Mouse (Mus musculus) limb, embryonic 10.5 days (tissue): ENCODE data around the gene Ccdc69. TPM values are rescaled to one million over a fixed set of nuclear protein-coding genes. Genes with fewer than 3 reads are reported as not detected.

Experiments
- DNase-seq: peaks from one replicate; pipeline ENCODE4 v3.0.0-alpha.2; 2017; ENCODE audit warnings: low spot score
- H3K27ac ChIP-seq: fragments of 300-500 bp; sonication (generic); 2 replicates; pipeline ENCODE4 v1.5.1; 2016; ENCODE audit warnings: mild to moderate bottlenecking
- H3K27me3 ChIP-seq: fragments of 300-500 bp; sonication (generic); 2 replicates; pipeline ENCODE4 v1.6.1; 2016; ENCODE audit warnings: low read depth, mild to moderate bottlenecking; ENCODE audit not compliant: poor library complexity, severe bottlenecking
- H3K36me3 ChIP-seq: fragments of 300-500 bp; sonication (generic); 2 replicates; pipeline ENCODE4 v1.6.1; 2016; ENCODE audit warnings: mild to moderate bottlenecking, moderate library complexity
- H3K4me1 ChIP-seq: fragments of 300-500 bp; sonication (generic); 2 replicates; pipeline ENCODE4 v1.6.1; 2016
- H3K4me3 ChIP-seq: fragments of 300-500 bp; sonication (generic); 2 replicates; pipeline ENCODE4 v1.5.1; 2016; ENCODE audit warnings: mild to moderate bottlenecking, moderate library complexity
- H3K9me3 ChIP-seq: fragments of 300-500 bp; sonication (generic); replicated peaks from 2 replicates; pipeline ENCODE4 v1.6.1; 2016; ENCODE audit warnings: mild to moderate bottlenecking
- WGBS: fragments of 180-500 bp; shearing (Covaris S2); methylation state at CpG from one replicate; pipeline ENCODE4 v1.1.7; 2016; 5-methylcytosine and 5-hydroxymethylcytosine counted together
- polyA plus RNA-seq: library from polyadenylated mRNA; unstranded; fragments of >200 nt; fragmentation: Nextera tagmentation; extraction: Ambion mirVana; gene quantifications from 2 replicates; pipeline ENCODE4 v1.2.1, GENCODE M21; 2016

Ccdc69 gene
- polyA plus RNA-seq, 1 experiment from 2014 or later, result 0.61 TPM

DNA sequence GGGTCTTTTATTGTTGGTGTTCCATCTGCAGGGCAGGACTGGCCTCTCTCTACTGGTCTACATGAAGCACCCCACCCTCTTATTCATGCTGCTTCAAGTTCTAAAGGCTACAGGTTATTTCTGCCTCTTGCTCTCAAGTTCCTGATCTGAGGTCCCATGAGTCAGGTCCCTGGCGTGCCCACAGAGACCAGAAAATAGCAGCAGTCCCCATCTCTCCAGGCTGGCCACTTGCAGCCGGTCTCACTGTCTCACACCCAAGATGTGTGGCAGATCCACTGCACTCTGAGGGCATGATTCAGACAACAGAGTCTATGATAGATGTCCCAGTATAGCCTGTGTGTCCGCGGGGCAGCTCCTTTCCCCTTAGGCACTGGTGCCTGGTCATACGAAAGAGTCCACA lies 17.1 kb downstream of the Ccdc69 start:
- WGBS, result 90% methylated on average over 5 of the region's 5 CpGs
- H3K4me3 ChIP-seq, result no peak overlapping the region
- H3K36me3 ChIP-seq, result no peaks in the 10 kb centered on the region
- no peak for DNase-seq
- H3K9me3 ChIP-seq, result no peaks in the 10 kb centered on the region
- H3K4me1 ChIP-seq, result peaks cover 7% of the 10 kb centered on the region
- H3K27me3 ChIP-seq, result no peaks in the 10 kb centered on the region
- no peak overlapping the region for H3K27ac ChIP-seq

DNA sequence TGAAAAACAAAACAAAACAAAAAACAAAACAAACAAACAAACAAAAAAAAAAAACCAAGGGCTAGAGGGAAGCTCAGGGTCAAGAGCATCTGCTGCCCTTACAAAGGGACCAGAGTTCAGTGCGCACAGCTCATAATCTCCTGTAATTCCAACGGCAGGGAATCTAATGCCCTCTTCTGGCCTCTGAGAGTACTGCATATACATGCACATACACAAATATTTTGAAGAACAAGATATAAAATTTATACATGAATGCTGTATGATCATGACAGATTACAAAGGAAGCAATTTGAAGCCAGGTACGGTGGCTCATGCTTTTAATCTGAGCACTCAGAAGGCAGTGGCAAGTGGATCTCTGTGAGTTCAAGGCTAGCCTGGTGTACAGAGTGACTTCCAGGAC lies 20.4 kb downstream of the Ccdc69 start:
- H3K27ac ChIP-seq, result no peak overlapping the region
- WGBS, result 86% methylated on average over 3 of the region's 3 CpGs
- H3K9me3 ChIP-seq, result no peaks in the 10 kb centered on the region
- H3K4me1 ChIP-seq, result no peaks in the 10 kb centered on the region
- no peaks in the 10 kb centered on the region for H3K36me3 ChIP-seq
- no peak for DNase-seq
- H3K4me3 ChIP-seq, result no peak overlapping the region
- H3K27me3 ChIP-seq, result no peaks in the 10 kb centered on the region

DNA sequence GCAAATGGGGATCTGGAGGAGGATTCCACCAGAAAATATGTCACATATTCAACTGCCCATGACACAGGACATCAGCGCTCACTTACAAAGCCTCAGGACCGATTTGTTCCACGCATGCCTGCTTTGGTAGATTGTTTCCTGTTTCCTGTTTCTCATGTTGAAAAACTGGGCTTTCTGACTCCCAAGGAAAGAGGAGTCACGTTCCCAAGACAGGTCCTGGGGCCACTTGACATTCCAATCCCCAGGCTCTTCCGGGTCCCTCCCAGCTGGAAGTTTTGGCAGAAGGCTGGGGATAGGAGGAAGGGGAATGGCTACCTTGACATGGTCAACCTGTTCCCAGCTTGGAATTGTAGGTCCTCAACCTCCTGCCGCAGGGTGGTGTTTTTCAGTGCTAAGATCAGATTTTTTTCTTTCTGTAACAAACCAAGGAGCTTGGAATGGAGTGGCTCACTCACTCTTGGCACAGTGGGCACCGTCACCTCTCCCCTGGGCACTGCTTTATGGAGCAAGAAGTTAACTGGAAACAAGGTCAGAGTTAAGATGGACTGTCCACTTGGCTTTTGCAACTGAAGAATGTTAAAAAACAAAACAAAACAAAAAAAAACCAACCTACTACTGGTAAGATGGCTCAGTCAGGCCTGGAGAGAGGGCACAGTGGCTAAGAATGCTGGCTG lies 27.0 kb downstream of the Ccdc69 start:
- Histone ChIP-seq H3K36me3 (no peaks in the 10 kb centered on the region), H3K27me3 (no peaks in the 10 kb centered on the region), H3K4me1 (no peaks in the 10 kb centered on the region), H3K9me3 (no peaks in the 10 kb centered on the region), H3K27ac (no peak overlapping the region), H3K4me3 (no peak overlapping the region)
- DNase-seq, result no peak
- 78% methylated on average over 7 of the region's 7 CpGs for WGBS

DNA sequence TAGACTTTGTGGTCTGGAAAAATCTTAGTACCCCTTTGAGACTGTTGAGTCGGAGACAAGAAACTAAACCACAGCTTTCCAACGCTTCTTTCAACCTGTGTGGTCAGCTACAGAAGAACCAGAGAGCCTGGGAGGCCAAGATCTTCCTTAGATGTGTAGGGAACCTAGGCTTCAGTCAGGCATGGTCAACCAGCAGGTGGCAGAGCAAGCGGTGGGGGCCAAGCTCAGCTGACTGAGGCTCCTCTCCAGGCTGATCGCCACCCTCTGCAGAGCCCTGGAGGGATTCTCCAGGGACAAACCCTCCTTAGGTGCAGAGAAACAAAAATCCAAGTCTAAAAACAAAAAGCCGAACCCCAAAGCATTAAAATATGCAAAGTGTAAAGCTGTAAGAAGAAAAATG lies 31.3 kb downstream of the Ccdc69 start:
- 55% methylated on average over 5 of the region's 5 CpGs for WGBS
- H3K9me3 ChIP-seq, result no peaks in the 10 kb centered on the region
- no peaks in the 10 kb centered on the region for H3K36me3 ChIP-seq
- H3K4me3 ChIP-seq, result no peak overlapping the region
- H3K27me3 ChIP-seq, result no peaks in the 10 kb centered on the region
- H3K4me1 ChIP-seq, result no peaks in the 10 kb centered on the region
- H3K27ac ChIP-seq, result no peak overlapping the region
- DNase-seq, result no peak

DNA sequence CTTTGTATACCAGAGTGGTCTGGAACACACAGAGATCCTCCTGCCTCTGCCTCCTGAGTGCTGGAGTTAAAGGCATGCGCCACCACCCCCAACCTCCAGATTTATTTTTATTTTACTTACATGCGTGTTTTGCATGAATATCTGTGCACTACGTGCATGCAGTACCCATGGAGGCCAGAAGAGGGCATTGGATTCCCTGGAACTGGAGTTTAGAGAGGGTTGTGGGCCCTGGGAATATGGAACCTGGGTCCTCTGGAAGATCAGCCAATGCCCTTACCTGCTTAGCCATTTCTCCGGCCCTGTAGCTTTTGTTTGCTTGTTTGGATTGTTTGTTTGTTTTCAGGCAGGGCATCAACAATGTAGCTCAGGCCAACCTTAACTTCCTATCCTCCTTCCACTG lies 36.6 kb downstream of the Ccdc69 start:
- 0 out of 2 replicates have a peak, but pooled peaks cover under 1% of the 10 kb centered on the region for H3K27me3 ChIP-seq
- WGBS, result 79% methylated on average over 4 of the region's 4 CpGs
- DNase-seq, result no peak
- H3K9me3 ChIP-seq, result no peaks in the 10 kb centered on the region
- no peak overlapping the region for H3K4me3 ChIP-seq
- H3K4me1 ChIP-seq, result no peaks in the 10 kb centered on the region; the same call in 1 of the 2 replicates
- H3K36me3 ChIP-seq, result no peaks in the 10 kb centered on the region
- H3K27ac ChIP-seq, result no peak overlapping the region

DNA sequence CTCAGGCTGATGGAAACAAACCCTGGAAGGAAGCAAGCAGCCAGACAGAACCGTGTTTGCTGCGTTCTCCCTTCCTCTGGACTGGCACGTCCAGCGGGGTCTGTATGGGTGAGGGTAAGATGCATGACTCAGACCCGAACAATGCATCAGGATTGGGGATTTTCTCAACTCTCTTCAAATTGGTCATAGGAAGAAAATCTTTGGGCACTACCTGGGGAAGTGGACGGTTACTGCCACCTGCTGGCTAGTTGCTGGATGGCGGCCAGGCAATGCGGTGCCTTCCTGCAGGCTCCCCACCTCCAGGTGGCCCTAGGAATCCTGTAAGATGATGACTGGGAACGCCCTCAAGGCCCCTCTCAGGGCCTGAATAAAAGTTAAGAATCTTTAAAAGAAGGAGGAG lies 38.3 kb downstream of the Ccdc69 start:
- Histone ChIP-seq H3K27me3 (peaks cover 18% of the 10 kb centered on the region), H3K36me3 (no peaks in the 10 kb centered on the region), H3K9me3 (no peaks in the 10 kb centered on the region), H3K27ac (no peak overlapping the region), H3K4me3 (no peak overlapping the region), H3K4me1 (no peaks in the 10 kb centered on the region; the same call in 1 of the 2 replicates)
- WGBS, result 10% methylated on average over 9 of the region's 9 CpGs
- DNase-seq, result peak; percentile 85

DNA sequence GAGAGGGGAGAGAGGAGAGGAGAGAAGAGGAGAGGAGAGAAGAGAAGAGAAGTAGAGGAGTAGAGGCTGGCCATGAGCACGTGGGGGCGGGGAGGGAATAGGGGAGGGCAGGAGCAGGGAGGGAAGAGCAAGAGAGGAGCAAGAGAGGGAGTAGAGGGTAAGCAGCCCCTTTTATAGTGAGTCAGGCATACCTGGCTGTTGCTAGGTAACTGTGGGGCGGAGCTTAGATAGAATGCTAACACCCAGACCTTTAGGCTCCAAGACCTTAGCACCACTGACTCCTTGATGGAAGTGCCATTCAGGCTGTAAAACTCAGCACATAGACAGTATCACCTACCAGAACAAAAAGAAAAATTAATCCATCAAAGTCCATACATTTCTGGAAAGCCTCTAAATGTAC lies 41.3 kb downstream of the Ccdc69 start:
- Histone ChIP-seq H3K4me3 (no peak overlapping the region), H3K36me3 (no peaks in the 10 kb centered on the region), H3K9me3 (no peaks in the 10 kb centered on the region), H3K27me3 (peaks cover 22% of the 10 kb centered on the region), H3K4me1 (peaks cover 24% of the 10 kb centered on the region), H3K27ac (no peak overlapping the region)
- DNase-seq, result no peak
- WGBS, result 35% methylated on average over 3 of the region's 3 CpGs

DNA sequence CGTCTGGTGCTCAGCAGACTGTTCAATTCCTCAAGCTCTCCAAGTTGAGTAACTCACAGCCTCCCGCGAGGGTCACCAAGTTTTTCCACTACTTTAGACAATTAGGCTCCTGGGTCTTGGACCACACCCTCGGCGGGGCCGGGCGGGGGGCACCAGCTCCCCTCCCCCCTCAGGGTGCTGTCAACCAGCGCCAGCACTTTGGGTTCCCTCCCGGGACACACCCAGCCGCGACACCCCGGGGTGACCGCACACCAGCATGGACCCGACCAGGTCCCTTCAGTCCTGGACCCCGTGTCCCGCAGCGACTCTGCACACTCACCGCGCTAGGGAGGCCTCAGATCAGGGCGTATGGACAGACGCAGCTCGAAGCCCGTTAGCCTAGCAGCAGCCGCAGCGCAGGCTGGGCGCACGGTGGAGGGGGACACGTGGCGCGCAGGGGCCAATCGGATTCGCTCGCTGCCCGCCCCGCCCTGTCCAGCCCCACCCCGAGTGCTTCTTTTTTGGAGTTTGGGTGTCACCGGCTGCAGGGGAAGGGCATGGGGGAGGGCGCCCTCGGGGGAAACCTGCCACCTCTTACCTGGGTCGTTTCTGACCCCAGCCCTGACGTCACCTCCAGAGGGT lies 44.8 kb downstream of the Ccdc69 start, which contains the start of gene Anxa6:
Gene Anxa6, minus strand, starts transcription at position 406 of the 621 bp plus-strand sequence.
- Histone ChIP-seq H3K9me3 (no peaks in the 10 kb centered on the region), H3K4me3 (peak within 1 kb of the TSS; percentile 63), H3K4me1 (peaks cover 40% of the 10 kb centered on the region), H3K27ac (peak within 1 kb of the TSS; percentile 79), H3K27me3 (peaks cover 22% of the 10 kb centered on the region), H3K36me3 (no peaks in the 10 kb centered on the region)
- DNase-seq, result peak; percentile 85
- WGBS, result under 1% methylated on average over 41 of the region's 41 CpGs

DNA sequence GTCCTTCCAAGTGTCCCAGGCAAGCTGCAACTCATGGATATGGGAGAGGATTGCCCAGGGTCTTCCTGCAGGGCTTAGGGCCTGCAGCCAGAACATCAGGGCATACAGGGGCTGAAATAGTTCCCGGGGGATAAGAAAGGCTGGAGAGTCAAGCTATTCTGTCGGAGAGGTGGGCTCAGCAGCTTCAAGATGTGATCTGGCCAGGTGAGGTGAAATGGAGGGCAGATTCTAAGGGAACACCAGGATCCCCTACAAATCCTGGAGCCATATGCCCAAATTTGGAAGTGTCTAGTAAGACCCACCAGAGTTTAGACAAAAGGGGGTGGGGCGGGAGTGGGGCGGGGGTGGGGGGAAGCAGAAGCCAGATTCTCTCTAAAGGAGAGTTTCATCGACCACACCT lies 45.6 kb downstream of the Ccdc69 start:
- Histone ChIP-seq H3K27me3 (peaks cover 22% of the 10 kb centered on the region), H3K4me3 (peak overlapping the region; percentile 63), H3K9me3 (no peaks in the 10 kb centered on the region), H3K27ac (peak overlapping the region; percentile 79), H3K36me3 (no peaks in the 10 kb centered on the region), H3K4me1 (peaks cover 42% of the 10 kb centered on the region)
- WGBS, result 26% methylated on average over 5 of the region's 5 CpGs
- DNase-seq, result no peak

DNA sequence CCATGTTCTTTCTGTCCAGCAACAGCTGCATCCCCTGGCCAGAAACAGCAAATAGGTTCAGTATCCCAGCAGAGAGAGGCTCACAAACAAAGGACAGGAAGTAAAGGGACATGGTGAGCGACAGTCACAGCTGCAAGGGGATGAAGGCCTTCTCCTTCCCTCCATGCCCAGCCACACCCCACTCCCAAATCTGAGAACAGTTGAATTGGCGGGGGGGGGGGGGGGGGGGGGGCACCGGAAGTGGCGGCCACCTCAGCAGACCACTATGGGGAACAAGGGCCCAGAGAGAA lies 46.0 kb downstream of the Ccdc69 start:
- 17% methylated on average over 2 of the region's 4 CpGs for WGBS
- peak; percentile 45 for DNase-seq
- H3K4me1 ChIP-seq, result peaks cover 42% of the 10 kb centered on the region
- H3K27me3 ChIP-seq, result peaks cover 22% of the 10 kb centered on the region
- no peaks in the 10 kb centered on the region for H3K36me3 ChIP-seq
- peak overlapping the region; percentile 63 for H3K4me3 ChIP-seq
- peak overlapping the region; percentile 79 for H3K27ac ChIP-seq
- H3K9me3 ChIP-seq, result no peaks in the 10 kb centered on the region

DNA sequence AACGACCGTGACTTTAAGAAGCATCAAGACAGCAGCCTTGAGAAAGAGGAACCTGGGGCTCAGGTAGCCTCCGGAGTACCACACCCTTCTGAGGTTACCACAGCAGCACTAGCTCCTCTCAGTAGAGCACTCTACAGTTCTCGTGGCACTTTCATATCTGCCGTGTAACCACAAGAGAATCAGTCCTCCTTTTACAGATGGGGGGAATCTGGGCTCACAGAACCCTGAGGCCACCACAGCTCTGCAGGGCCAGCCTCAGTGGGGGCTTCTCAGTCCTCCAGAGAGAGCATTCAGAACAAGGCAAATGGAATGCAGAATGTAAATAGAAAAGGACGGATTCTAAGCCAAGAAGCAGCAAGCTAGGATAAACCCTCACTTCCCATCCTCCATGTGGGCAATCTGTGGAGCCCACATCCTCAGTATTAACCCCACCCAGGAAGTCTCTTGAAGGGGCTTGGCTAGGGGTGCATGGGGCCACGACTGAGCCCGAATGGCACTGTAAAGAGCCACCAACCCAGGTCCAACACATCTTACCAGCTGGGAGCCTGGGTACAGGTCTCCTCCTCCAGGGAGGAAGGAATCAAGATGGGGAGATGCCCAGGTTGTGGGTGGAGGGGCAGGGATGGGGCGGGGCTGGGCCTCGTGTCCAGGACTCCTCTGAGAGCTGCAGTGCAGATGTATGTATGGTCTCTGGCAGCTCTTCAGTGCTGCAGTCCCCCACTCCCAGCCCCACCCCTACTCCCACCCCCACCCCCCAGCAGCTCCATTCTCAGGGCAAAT lies 46.5 kb downstream of the Ccdc69 start:
- H3K4me1 ChIP-seq, result peaks cover 46% of the 10 kb centered on the region
- peaks cover 2% of the 10 kb centered on the region; the same call in 1 of the 2 replicates for H3K36me3 ChIP-seq
- H3K27ac ChIP-seq, result peak overlapping the region; percentile 79
- 64% methylated on average over 10 of the region's 10 CpGs for WGBS
- DNase-seq, result peak; percentile 35
- peaks cover 22% of the 10 kb centered on the region for H3K27me3 ChIP-seq
- peak overlapping the region; percentile 63 for H3K4me3 ChIP-seq
- H3K9me3 ChIP-seq, result no peaks in the 10 kb centered on the region

DNA sequence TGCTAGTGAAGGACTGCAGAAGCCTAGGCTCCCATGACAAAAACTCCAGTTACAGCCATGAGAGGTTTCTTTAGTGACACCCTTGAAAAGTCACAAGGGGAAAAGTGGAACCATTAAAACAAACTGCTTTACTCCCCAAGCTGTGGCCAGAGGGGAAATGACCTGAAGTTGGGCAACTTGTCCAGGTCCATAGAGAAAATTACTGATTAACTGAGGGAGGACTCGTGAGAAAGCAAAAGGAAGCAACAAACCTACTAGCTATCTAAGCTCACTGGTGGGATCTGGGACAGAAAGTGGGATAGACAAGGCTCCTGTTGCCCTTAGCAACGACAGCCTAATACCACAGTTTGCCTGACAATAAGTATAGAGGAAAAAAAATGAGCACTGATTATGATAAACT lies 49.4 kb downstream of the Ccdc69 start:
- WGBS, result 78% methylated on average over 2 of the region's 2 CpGs
- Histone ChIP-seq H3K4me1 (peaks cover 53% of the 10 kb centered on the region), H3K27me3 (no peaks in the 10 kb centered on the region), H3K4me3 (no peak overlapping the region), H3K9me3 (no peaks in the 10 kb centered on the region), H3K27ac (no peak overlapping the region), H3K36me3 (peaks cover 8% of the 10 kb centered on the region; the same call in 1 of the 2 replicates)
- DNase-seq, result no peak
